Mouse (Mus musculus): ENCODE measurements at regions not wholly inside any gene's neighbourhood (a gene's known extent, or its start where the extent isn't known, plus 50 kb on each side); places are given as distances from the start of the nearest gene placed in this dataset.

GRCm38 (mm10) chr13:52138331-52138945 is 292.0 kb downstream of the Gadd45g start:
- no peak for TF ChIP-seq POLR2A (IDR thresholded peaks at IDR 0.05; ENCODE audit: insufficient read depth, low read depth, low read length)
- no peak for TF ChIP-seq CTCF (IDR thresholded peaks at IDR 0.05; ENCODE audit: insufficient read depth, low read depth, low read length)

Data from olfactory bulb, adult 2 months (tissue).